Mouse (Mus musculus): ENCODE data around the gene Spry2.

Spry2 gene

GRCm38 (mm10) chr14:105892941-105893622, 3.5 kb downstream of the Spry2 start:
- peak; percentile 7 for DNase-seq (ENCODE audit: low spot score)

DNA sequence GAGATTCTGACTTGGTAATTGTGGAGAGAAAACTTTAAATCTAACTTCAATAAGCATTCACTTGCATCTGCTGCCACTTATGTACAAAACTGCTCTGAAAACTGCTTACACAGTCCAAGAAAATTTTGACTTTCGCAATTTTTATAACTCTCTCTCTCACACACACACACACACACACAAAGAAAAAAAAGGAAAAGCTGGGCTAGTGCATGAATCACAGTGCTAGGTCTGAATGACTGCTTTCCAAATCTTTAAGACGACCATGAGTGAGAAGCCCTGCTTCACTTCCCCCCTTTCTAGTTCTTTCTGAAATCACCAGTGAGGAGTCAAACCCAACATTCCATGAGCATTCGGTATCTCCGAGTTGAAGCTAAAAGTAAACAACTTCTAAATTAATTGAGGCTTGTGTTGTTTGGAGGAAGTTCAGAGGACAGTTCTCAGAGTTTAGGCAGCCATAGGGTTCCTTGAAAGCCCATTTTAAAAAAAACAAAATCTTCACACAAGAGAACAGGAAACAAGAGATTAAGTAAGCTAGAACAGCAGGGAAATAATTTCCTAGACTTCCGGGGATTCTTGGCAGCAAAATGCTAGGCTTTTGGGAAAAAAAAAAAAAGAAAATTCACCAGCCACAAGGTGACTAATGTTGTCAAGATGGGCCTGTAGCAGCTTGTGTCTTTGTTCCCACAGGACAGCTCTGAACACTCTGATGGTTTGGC, 5.9 kb downstream of the Spry2 start:
- no peak for DNase-seq (ENCODE audit: low spot score)

- DNase-seq (ENCODE audit: low spot score) = no peak
These were observed 9.8 kb downstream of the Spry2 start for GRCm38 (mm10) chr14:105886643-105887374.

DNA sequence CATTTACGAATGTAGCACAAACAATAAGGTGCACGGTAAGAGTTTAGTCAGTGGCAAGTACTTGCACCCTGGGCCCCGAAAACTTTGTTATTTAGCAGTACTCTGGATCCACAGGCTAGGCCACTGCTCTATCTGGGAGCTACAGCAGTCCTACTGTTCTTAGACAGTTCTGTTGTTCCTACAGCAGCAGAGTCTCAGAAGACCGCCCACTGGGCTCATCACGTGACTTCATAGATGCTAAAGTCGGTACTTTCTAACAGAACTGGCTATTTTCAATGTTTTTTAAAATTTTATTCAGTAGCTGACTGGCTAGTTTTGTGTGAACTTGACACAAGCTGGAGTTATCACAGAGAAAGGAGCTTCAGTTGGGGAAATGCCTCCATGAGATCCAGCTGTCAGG, 11.4 kb downstream of the Spry2 start:
- no peak for DNase-seq (ENCODE audit: low spot score)

GRCm38 (mm10) chr14:105883215-105883614, 13.4 kb downstream of the Spry2 start:
- no peak for DNase-seq (ENCODE audit: low spot score)

GRCm38 (mm10) chr14:105878359-105878758, 18.3 kb downstream of the Spry2 start:
- no peak for DNase-seq (ENCODE audit: low spot score)

GRCm38 (mm10) chr14:105876375-105876774, 20.2 kb downstream of the Spry2 start:
- DNase-seq (ENCODE audit: low spot score) = no peak

GRCm38 (mm10) chr14:105870370-105870936, 26.2 kb downstream of the Spry2 start:
- no peak for DNase-seq (ENCODE audit: low spot score)

- no peak for DNase-seq (ENCODE audit: low spot score)
These were observed 31.2 kb downstream of the Spry2 start for GRCm38 (mm10) chr14:105865381-105865938.

GRCm38 (mm10) chr14:105862199-105862598, 34.4 kb downstream of the Spry2 start:
- no peak for DNase-seq (ENCODE audit: low spot score)

- DNase-seq (ENCODE audit: low spot score) = no peak
These were observed 35.7 kb downstream of the Spry2 start for GRCm38 (mm10) chr14:105860920-105861319.

DNA sequence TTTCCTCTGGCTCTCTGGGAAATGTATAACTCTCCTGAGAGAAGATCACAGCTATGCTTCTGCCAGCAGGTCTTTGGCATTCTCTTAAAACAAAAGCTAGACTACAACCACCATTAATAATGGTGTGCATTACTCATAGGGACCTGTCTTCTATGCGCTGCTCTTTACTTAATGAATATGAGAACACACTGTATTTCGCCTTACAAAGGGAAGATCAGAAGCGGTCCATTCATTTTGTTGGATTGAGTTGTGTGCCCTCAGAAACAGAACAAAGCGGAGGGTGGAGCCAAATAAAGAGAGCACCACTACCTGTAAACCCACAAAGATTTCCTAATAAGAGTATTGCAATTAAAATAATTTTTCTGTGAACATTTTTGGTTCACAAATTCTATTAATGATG, 36.3 kb downstream of the Spry2 start:
- DNase-seq (ENCODE audit: low spot score) = no peak

DNA sequence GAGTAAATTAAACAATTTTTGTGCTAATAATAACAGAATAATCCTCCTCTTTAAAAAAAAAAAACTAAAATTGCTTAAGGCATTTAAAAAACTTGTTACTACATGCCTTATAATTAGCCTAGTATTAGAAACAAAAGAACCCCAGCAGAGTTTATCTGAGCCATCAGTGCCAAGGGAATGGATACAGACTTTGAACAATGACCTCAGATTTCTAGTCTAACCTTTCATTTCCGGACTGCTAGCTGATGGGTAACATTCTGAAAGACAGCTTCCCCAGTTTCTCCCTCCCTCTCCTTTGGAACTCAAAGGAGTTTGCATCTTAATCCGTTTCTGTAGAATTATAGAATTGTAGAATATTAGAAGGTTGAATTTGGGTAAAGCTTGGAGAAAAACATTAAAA, 36.7 kb downstream of the Spry2 start:
- DNase-seq (ENCODE audit: low spot score) = no peak

DNA sequence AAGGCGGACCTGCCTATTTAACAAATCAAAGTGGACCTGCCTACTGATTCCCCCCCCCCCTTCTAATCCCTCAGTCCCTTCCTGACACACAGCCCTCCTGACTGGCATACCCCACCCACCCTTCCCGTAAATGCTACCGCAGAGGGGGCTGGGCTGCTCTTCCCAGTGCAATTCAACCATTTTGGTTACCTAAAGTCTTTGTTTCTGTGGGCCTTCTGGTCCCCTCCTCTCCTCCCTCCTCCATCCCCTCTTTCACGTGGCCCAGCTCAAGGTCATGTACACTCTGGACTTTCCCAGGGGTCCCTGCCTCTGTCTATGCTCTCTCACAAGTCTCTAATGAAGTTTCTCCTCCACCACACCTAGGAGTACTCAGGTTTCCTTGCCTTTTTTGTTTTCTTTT, 37.3 kb downstream of the Spry2 start:
- DNase-seq (ENCODE audit: low spot score) = no peak

- DNase-seq (ENCODE audit: low spot score) = no peak
These were observed 37.7 kb downstream of the Spry2 start for GRCm38 (mm10) chr14:105858935-105859334.

GRCm38 (mm10) chr14:105851359-105852067, 45.1 kb downstream of the Spry2 start:
- no peak for DNase-seq (ENCODE audit: low spot score)
